Mouse (Mus musculus): ENCODE data around the gene Grb14. TPM values are rescaled to one million over a fixed set of nuclear protein-coding genes. Genes with fewer than 3 reads are reported as not detected.

Grb14 gene
- 9.8 and 11.4 TPM in 2 replicates for polyA plus RNA-seq (2015; fragmentation: Nextera tagmentation; extraction: Ambion mirVana)

GRCm38 (mm10) chr2:65024887-65025286 lies at the start of gene Grb14:
Gene Grb14 (minus strand): TSS chr2:65024987.
- WGBS, result 86% methylated on average over 1 of the region's 1 CpGs
- H3K9ac ChIP-seq, result no peak within 1 kb of the TSS
- H3K27ac ChIP-seq, result no peak within 1 kb of the TSS
- no peak within 1 kb of the TSS for H3K4me2 ChIP-seq
- H3K4me3 ChIP-seq, result no peak within 1 kb of the TSS
- H3K4me1 ChIP-seq, result no peaks in the 10 kb centered on the region
- H3K9me3 ChIP-seq (replicated peaks), result no peaks in the 10 kb centered on the region
- peaks cover 6% of the 10 kb centered on the region; the same call in 1 of the 2 replicates for H3K27me3 ChIP-seq
- no peaks in the 10 kb centered on the region for H3K36me3 ChIP-seq (ENCODE audit: poor library complexity, severe bottlenecking)
- no peak for ATAC-seq

GRCm38 (mm10) chr2:65072205-65072604 lies 47.4 kb upstream of the Grb14 start:
- WGBS, result 86% methylated on average over 3 of the region's 3 CpGs
- Histone ChIP-seq H3K4me3 (no peak overlapping the region), H3K4me1 (no peaks in the 10 kb centered on the region), H3K9ac (no peak overlapping the region), H3K9me3 (replicated peaks) (no peaks in the 10 kb centered on the region), H3K4me2 (no peak overlapping the region), H3K27ac (no peak overlapping the region), H3K36me3 (ENCODE audit: poor library complexity, severe bottlenecking) (no peaks in the 10 kb centered on the region), H3K27me3 (no peaks in the 10 kb centered on the region)
- no peak for ATAC-seq

GRCm38 (mm10) chr2:65053764-65054163 lies 29.0 kb upstream of the Grb14 start:
- Histone ChIP-seq H3K4me1 (no peaks in the 10 kb centered on the region), H3K27ac (no peak overlapping the region), H3K9ac (no peak overlapping the region), H3K9me3 (replicated peaks) (no peaks in the 10 kb centered on the region), H3K4me3 (no peak overlapping the region), H3K27me3 (no peaks in the 10 kb centered on the region), H3K4me2 (no peak overlapping the region), H3K36me3 (ENCODE audit: poor library complexity, severe bottlenecking) (no peaks in the 10 kb centered on the region)
- ATAC-seq, result no peak
- WGBS, result 92% methylated on average over 2 of the region's 2 CpGs

GRCm38 (mm10) chr2:65052191-65053012 lies 27.6 kb upstream of the Grb14 start:
- WGBS, result 96% methylated on average over 6 of the region's 6 CpGs
- Histone ChIP-seq H3K9me3 (replicated peaks) (no peaks in the 10 kb centered on the region), H3K36me3 (ENCODE audit: poor library complexity, severe bottlenecking) (no peaks in the 10 kb centered on the region), H3K4me2 (no peak overlapping the region), H3K4me1 (no peaks in the 10 kb centered on the region), H3K9ac (no peak overlapping the region), H3K27me3 (no peaks in the 10 kb centered on the region), H3K27ac (no peak overlapping the region), H3K4me3 (no peak overlapping the region)
- no peak for ATAC-seq

GRCm38 (mm10) chr2:65050776-65051175 lies 26.0 kb upstream of the Grb14 start:
- H3K4me3 ChIP-seq, result no peak overlapping the region
- H3K27ac ChIP-seq, result no peak overlapping the region
- no peaks in the 10 kb centered on the region for H3K9me3 ChIP-seq (replicated peaks)
- ATAC-seq, result no peak
- 94% methylated on average over 3 of the region's 3 CpGs for WGBS
- no peak overlapping the region for H3K9ac ChIP-seq
- H3K27me3 ChIP-seq, result no peaks in the 10 kb centered on the region
- no peak overlapping the region for H3K4me2 ChIP-seq
- H3K4me1 ChIP-seq, result no peaks in the 10 kb centered on the region
- H3K36me3 ChIP-seq (ENCODE audit: poor library complexity, severe bottlenecking), result no peaks in the 10 kb centered on the region

- H3K9ac ChIP-seq, result no peak overlapping the region
- H3K36me3 ChIP-seq (ENCODE audit: poor library complexity, severe bottlenecking), result no peaks in the 10 kb centered on the region
- no peak overlapping the region for H3K27ac ChIP-seq
- no peak overlapping the region for H3K4me3 ChIP-seq
- no peaks in the 10 kb centered on the region for H3K9me3 ChIP-seq (replicated peaks)
- ATAC-seq, result peak; percentile 50; the same call in 1 of the 2 replicates
- no peaks in the 10 kb centered on the region for H3K27me3 ChIP-seq
- H3K4me2 ChIP-seq, result no peak overlapping the region
- 54% methylated on average over 6 of the region's 6 CpGs for WGBS
- no peaks in the 10 kb centered on the region for H3K4me1 ChIP-seq
Observed at GRCm38 (mm10) chr2:65048234-65049017, 23.6 kb upstream of the Grb14 start.

- Histone ChIP-seq H3K4me3 (no peak overlapping the region), H3K4me2 (peak overlapping the region; percentile 15; the same call in 1 of the 2 replicates), H3K27me3 (no peaks in the 10 kb centered on the region), H3K36me3 (ENCODE audit: poor library complexity, severe bottlenecking) (no peaks in the 10 kb centered on the region), H3K9me3 (replicated peaks) (no peaks in the 10 kb centered on the region), H3K27ac (no peak overlapping the region), H3K9ac (no peak overlapping the region), H3K4me1 (peaks cover 8% of the 10 kb centered on the region; the same call in 1 of the 2 replicates)
- no peak for ATAC-seq
- WGBS, result 34% methylated on average over 4 of the region's 4 CpGs
Observed at GRCm38 (mm10) chr2:65038164-65038563, 13.4 kb upstream of the Grb14 start.

- H3K4me2 ChIP-seq, result peak overlapping the region; percentile 15; the same call in 1 of the 2 replicates
- no peaks in the 10 kb centered on the region for H3K9me3 ChIP-seq (replicated peaks)
- H3K36me3 ChIP-seq (ENCODE audit: poor library complexity, severe bottlenecking), result no peaks in the 10 kb centered on the region
- no peaks in the 10 kb centered on the region for H3K27me3 ChIP-seq
- H3K27ac ChIP-seq, result no peak overlapping the region
- no peak overlapping the region for H3K4me3 ChIP-seq
- H3K4me1 ChIP-seq, result peaks cover 8% of the 10 kb centered on the region; the same call in 1 of the 2 replicates
- H3K9ac ChIP-seq, result no peak overlapping the region
- WGBS, result 12% methylated on average over 8 of the region's 8 CpGs
- peak; percentile 38; the same call in 1 of the 2 replicates for ATAC-seq
Observed at GRCm38 (mm10) chr2:65037546-65037945, 12.8 kb upstream of the Grb14 start.

- no peak overlapping the region for H3K27ac ChIP-seq
- peak overlapping the region; percentile 77 for H3K9ac ChIP-seq
- H3K27me3 ChIP-seq, result peaks cover 6% of the 10 kb centered on the region; the same call in 1 of the 2 replicates
- H3K9me3 ChIP-seq (replicated peaks), result no peaks in the 10 kb centered on the region
- no peaks in the 10 kb centered on the region for H3K4me1 ChIP-seq
- peak overlapping the region; percentile 98 for H3K4me2 ChIP-seq
- 1% methylated on average over 62 of the region's 71 CpGs for WGBS
- peak overlapping the region; percentile 68 for H3K4me3 ChIP-seq
- H3K36me3 ChIP-seq (ENCODE audit: poor library complexity, severe bottlenecking), result no peaks in the 10 kb centered on the region
- ATAC-seq, result peak; percentile 91
Observed at GRCm38 (mm10) chr2:65022363-65023240, 2.2 kb downstream of the Grb14 start.

- Histone ChIP-seq H3K9ac (peak overlapping the region; percentile 77), H3K36me3 (ENCODE audit: poor library complexity, severe bottlenecking) (no peaks in the 10 kb centered on the region), H3K4me2 (peak overlapping the region; percentile 98), H3K9me3 (replicated peaks) (no peaks in the 10 kb centered on the region), H3K4me1 (no peaks in the 10 kb centered on the region), H3K4me3 (peak overlapping the region; percentile 68), H3K27ac (no peak overlapping the region), H3K27me3 (peaks cover 6% of the 10 kb centered on the region; the same call in 1 of the 2 replicates)
- ATAC-seq, result no peak
- 10% methylated on average over 15 of the region's 15 CpGs for WGBS
Observed at GRCm38 (mm10) chr2:65021691-65022362, 3.0 kb downstream of the Grb14 start.

GRCm38 (mm10) chr2:65017375-65017774 lies 7.4 kb downstream of the Grb14 start:
- Histone ChIP-seq H3K4me3 (no peak overlapping the region), H3K36me3 (ENCODE audit: poor library complexity, severe bottlenecking) (no peaks in the 10 kb centered on the region), H3K9ac (no peak overlapping the region), H3K27ac (no peak overlapping the region), H3K4me1 (no peaks in the 10 kb centered on the region), H3K9me3 (replicated peaks) (no peaks in the 10 kb centered on the region), H3K27me3 (no peaks in the 10 kb centered on the region; the same call in 1 of the 2 replicates), H3K4me2 (no peak overlapping the region)
- ATAC-seq, result no peak
- 85% methylated on average over 2 of the region's 2 CpGs for WGBS

All from forebrain, embryonic 13.5 days (tissue).